Mouse (Mus musculus) midbrain, embryonic 14.5 days (tissue): Measurements from ENCODE around the gene Pxk. TPM values are rescaled to one million over a fixed set of nuclear protein-coding genes. Genes with fewer than 3 reads are reported as not detected.

ENCODE experiments used
- ATAC-seq: fragments of 200-750 bp; cut with Nextera tagmentation; 2 replicates; pipeline ENCODE4 v1.8.0; 2017; ENCODE audit warnings: moderate number of reproducible peaks, moderate library complexity; ENCODE audit not compliant: low FRiP score, low TSS enrichment
- DNase-seq: peaks from one replicate; pipeline ENCODE4 v3.0.0-alpha.2; 2015
- H3K27ac ChIP-seq: fragments of 300-500 bp; sonication (generic); replicated peaks from 2 replicates; pipeline ENCODE4 v1.5.1; 2014; ENCODE audit warnings: mild to moderate bottlenecking, low read depth, low read length, moderate library complexity
- H3K27me3 ChIP-seq: fragments of 300-500 bp; sonication (generic); 2 replicates; pipeline ENCODE4 v1.6.1; 2014; ENCODE audit warnings: low read length, control low read depth, mixed read lengths; ENCODE audit not compliant: control insufficient read depth, insufficient read depth
- H3K36me3 ChIP-seq: fragments of 300-500 bp; sonication (generic); 2 replicates; pipeline ENCODE4 v1.6.1; 2014; ENCODE audit warnings: low read length, control low read depth; ENCODE audit not compliant: control insufficient read depth, insufficient read depth
- H3K4me1 ChIP-seq: fragments of 300-500 bp; sonication (generic); 2 replicates; pipeline ENCODE4 v1.6.1; 2014; ENCODE audit warnings: mild to moderate bottlenecking, antibody characterized with exemption, low read length, control low read depth; ENCODE audit not compliant: control insufficient read depth, insufficient read depth
- H3K4me2 ChIP-seq: fragments of 300-500 bp; sonication (generic); 2 replicates; pipeline ENCODE4 v1.6.1; 2014; ENCODE audit warnings: mild to moderate bottlenecking, low read length, moderate library complexity
- H3K4me3 ChIP-seq: fragments of 300-500 bp; sonication (generic); replicated peaks from 2 replicates; pipeline ENCODE4 v1.5.1; 2014; ENCODE audit warnings: low read depth, low read length
- H3K9ac ChIP-seq: fragments of 300-500 bp; sonication (generic); replicated peaks from 2 replicates; pipeline ENCODE4 v1.6.1; 2014; ENCODE audit warnings: mild to moderate bottlenecking, low read length, moderate library complexity
- H3K9me3 ChIP-seq: fragments of 300-500 bp; sonication (generic); 2 replicates; pipeline ENCODE4 v1.6.1; 2016; ENCODE audit warnings: low read length, control low read depth, mixed read lengths; ENCODE audit not compliant: control insufficient read depth
- WGBS: fragments of 180-500 bp; shearing (Covaris S2); extraction: QIAGEN DNeasy Blood & Tissue Kit; methylation state at CpG from one replicate; pipeline ENCODE4 v1.1.7; 2014; 5-methylcytosine and 5-hydroxymethylcytosine counted together
- polyA plus RNA-seq: library from polyadenylated mRNA; unstranded; fragments of >200 nt; fragmentation: Nextera tagmentation; extraction: Ambion mirVana; gene quantifications from 2 replicates; pipeline ENCODE4 v1.2.1, GENCODE M21; 2014

The Pxk gene
- polyA plus RNA-seq, 1 experiment from 2014 or later = 57.1 TPM

DNA sequence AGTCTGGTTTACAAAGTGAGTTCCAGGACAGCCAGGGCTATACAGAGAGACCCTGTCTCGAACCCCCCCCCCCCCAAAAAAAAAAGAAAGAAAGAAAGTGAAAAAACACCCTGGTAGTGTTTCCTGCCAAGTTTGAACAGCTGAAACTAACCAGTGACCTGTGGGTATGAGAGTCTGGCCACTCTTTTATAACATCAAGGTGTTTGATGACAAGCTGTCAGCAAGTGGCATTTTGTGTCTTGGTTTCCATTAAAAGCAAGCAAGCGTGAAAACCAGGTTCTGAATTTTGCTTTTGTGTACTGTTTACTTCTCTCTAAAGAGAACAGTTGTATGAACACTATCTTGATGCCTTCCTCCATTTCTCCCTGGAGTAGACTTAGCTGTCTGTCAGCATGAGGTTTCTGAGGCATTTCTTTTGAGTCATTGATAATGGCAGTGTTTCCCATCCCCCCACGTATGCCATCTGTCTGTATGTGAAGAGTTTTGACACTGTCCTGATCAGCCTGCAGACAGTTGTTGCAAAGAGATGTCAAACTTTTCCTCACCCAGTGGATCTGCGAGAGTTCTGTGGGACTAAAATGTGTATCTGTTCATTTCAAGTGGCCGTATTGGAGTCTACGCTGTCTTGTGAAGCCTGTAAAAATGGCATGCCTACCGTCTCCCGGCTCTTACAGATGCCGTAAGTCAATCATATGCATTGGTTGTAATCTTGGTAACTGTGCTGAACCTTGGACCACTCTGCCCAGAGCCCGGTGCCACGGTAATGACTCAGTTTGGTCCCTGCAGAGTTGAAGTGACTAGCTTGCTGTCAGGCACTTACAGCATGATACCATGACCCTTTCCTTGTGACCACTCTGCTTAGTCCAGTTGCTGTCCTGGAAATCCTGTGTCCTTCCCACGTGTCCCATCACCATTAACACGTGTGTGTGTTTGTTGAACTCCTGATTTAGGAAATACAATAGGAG is 47.9 kb downstream of the Pxk start:
- 91% methylated on average over 13 of the region's 13 CpGs for WGBS
- no peaks in the 10 kb centered on the region for H3K4me1 ChIP-seq
- no peak overlapping the region for H3K9ac ChIP-seq
- no peaks in the 10 kb centered on the region for H3K9me3 ChIP-seq
- no peaks in the 10 kb centered on the region for H3K27me3 ChIP-seq
- peaks cover 68% of the 10 kb centered on the region for H3K36me3 ChIP-seq
- H3K4me2 ChIP-seq = no peak overlapping the region
- H3K4me3 ChIP-seq = no peak overlapping the region
- DNase-seq (no peak), ATAC-seq (no peak)
- H3K27ac ChIP-seq = no peak overlapping the region

DNA sequence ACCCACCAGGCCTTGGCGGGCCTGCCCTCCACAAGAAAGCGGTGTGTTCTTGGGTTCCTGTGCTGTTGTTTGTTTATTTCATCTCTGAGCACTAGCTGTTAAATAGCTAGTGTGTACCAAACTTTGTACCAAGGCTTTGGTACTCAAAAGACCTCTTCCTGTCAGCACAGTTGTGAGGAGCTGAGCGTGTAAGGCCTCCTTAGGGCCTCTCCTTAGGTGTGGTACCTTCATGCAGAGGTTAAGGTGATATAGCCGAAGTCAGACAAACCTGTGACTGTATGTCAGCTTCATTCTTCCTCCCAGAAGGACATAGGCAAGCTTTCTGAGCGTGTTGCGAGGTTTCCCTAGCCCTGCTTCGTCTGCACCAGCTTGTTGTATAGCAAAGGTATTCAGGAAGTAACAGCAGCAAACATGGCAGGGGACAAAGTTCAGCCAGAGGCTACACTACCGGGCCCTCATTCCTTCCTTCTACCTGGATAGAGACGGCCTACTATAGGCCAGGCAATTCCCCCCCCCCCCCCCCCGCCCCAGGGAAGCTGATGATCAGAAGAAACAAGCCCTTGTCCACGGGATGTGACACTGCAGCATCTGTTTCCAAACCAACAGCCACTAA is 48.7 kb downstream of the Pxk start:
- WGBS = 88% methylated on average over 11 of the region's 11 CpGs

GRCm38 (mm10) chr14:8148842-8149241 is 50.8 kb downstream of the Pxk start:
- H3K9me3 ChIP-seq = no peaks in the 10 kb centered on the region
- no peak overlapping the region for H3K9ac ChIP-seq
- no peak overlapping the region for H3K27ac ChIP-seq
- no peaks in the 10 kb centered on the region for H3K27me3 ChIP-seq
- H3K4me1 ChIP-seq = no peaks in the 10 kb centered on the region
- ATAC-seq (no peak), DNase-seq (no peak)
- no peak overlapping the region for H3K4me2 ChIP-seq
- 86% methylated on average over 8 of the region's 8 CpGs for WGBS
- H3K4me3 ChIP-seq = no peak overlapping the region
- peaks cover 62% of the 10 kb centered on the region for H3K36me3 ChIP-seq

More for the DNA sequence above, 48.7 kb downstream of the Pxk start:
- ATAC-seq (no peak), DNase-seq (no peak)
- H3K4me3 ChIP-seq = no peak overlapping the region
- H3K9me3 ChIP-seq = no peaks in the 10 kb centered on the region
- H3K27ac ChIP-seq = no peak overlapping the region
- peaks cover 68% of the 10 kb centered on the region for H3K36me3 ChIP-seq
- H3K9ac ChIP-seq = no peak overlapping the region
- H3K27me3 ChIP-seq = no peaks in the 10 kb centered on the region
- H3K4me2 ChIP-seq = no peak overlapping the region
- no peaks in the 10 kb centered on the region for H3K4me1 ChIP-seq

DNA sequence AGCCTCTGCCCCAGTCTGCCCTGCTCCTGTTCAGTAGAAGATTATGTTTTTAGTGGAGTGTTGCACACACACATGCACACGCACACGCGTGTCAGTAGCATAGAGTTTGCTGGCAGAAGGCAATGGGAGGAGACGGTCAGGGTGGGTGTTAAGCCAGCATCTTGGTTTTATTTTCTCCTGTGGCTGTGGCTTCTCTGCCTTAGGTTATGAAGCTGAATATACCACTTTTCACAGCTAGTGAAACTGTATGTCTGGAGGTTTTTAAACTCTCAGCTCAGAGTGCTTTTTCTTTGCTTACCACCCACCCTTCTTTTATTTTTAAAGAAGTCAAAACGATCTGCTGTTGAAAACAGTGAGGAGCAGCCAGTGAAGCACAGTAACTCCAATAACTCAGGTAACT is 53.7 kb downstream of the Pxk start:
- no peak for ATAC-seq

DNA sequence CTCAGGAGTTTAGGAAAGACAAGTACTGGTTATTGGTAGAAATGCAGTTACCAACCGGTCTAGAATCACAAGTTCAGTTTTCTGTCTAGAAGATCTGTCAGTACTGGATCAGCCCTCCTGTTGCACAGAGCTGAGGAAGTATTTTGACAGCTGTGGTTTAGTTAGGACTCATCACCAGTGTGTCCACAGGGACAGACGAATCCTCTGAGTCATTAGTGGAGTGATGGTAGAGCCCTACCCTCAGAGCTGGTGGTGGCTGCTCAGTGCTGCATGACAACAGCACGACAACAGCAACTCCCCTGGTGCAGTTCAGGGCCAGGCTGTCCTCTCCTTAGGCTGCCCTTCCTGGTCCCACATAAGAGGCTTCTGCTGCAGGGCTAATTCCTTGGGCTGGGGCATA is 56.1 kb downstream of the Pxk start:
- no peaks in the 10 kb centered on the region for H3K4me1 ChIP-seq
- WGBS = 83% methylated on average over 3 of the region's 3 CpGs
- DNase-seq (no peak), ATAC-seq (no peak)
- H3K27me3 ChIP-seq = no peaks in the 10 kb centered on the region
- H3K9ac ChIP-seq = no peak overlapping the region
- no peak overlapping the region for H3K4me3 ChIP-seq
- no peak overlapping the region for H3K27ac ChIP-seq
- no peaks in the 10 kb centered on the region for H3K9me3 ChIP-seq
- H3K4me2 ChIP-seq = no peak overlapping the region
- peaks cover 50% of the 10 kb centered on the region for H3K36me3 ChIP-seq

More for the DNA sequence above, 53.7 kb downstream of the Pxk start:
- WGBS = 94% methylated on average over 5 of the region's 5 CpGs
- Histone ChIP-seq H3K27ac (no peak overlapping the region), H3K36me3 (peaks cover 51% of the 10 kb centered on the region), H3K4me3 (no peak overlapping the region), H3K27me3 (no peaks in the 10 kb centered on the region), H3K4me1 (no peaks in the 10 kb centered on the region), H3K4me2 (no peak overlapping the region), H3K9me3 (no peaks in the 10 kb centered on the region), H3K9ac (no peak overlapping the region)
- no peak for DNase-seq

- DNase-seq = peak; percentile 30
- no peak overlapping the region for H3K4me2 ChIP-seq
- H3K4me1 ChIP-seq = no peaks in the 10 kb centered on the region
- no peaks in the 10 kb centered on the region for H3K9me3 ChIP-seq
- ATAC-seq = no peak
- WGBS = 39% methylated on average over 3 of the region's 3 CpGs
- no peak overlapping the region for H3K4me3 ChIP-seq
- H3K36me3 ChIP-seq = peaks cover 59% of the 10 kb centered on the region
- no peak overlapping the region for H3K27ac ChIP-seq
- H3K27me3 ChIP-seq = no peaks in the 10 kb centered on the region
- H3K9ac ChIP-seq = no peak overlapping the region
These were observed 58.9 kb downstream of the Pxk start for GRCm38 (mm10) chr14:8156947-8157346.

DNA sequence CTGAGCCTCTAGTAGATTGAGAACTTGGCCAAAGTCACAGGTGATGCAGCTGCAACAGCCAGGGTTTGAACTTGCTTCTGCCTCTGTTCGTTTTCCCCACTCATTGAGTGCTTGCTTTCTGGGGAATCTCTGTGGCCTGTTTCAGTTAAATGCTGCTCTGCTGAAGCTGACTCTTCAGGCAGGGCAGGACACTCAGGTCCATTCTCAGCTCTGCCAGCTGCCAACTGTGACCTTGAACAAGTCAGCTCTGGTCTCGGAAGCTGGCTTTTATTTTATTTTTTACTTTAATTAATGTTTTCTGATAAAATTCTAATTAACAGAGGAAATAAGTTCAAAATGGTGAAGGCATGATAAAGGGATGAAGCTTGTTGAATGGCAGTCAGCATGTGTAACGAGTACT is 60.7 kb downstream of the Pxk start:
- Histone ChIP-seq H3K4me3 (no peak overlapping the region), H3K4me2 (no peak overlapping the region), H3K4me1 (no peaks in the 10 kb centered on the region), H3K9me3 (no peaks in the 10 kb centered on the region), H3K27me3 (no peaks in the 10 kb centered on the region), H3K36me3 (peaks cover 60% of the 10 kb centered on the region), H3K9ac (no peak overlapping the region), H3K27ac (no peak overlapping the region)
- ATAC-seq (no peak), DNase-seq (no peak)
- 91% methylated on average over 3 of the region's 3 CpGs for WGBS

DNA sequence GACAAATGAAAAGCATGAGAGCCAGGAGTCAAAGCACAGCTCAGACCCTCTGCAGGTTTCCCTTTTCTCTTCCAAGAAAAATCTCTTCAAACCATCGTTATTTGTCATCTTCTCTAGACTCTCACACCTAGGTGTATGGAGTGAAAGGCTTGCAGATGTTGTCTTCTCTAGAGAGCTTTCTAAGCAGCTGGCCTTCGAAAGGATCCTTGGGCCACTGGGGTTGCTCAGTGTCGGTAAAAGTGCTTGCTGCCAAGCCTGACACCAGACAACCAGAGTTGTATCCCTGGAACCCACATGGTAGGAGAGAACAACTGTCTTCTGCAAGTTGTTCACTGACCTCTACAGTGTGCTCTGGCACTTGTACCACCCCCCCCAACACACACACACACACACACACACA is 61.1 kb downstream of the Pxk start:
- Histone ChIP-seq H3K4me1 (no peaks in the 10 kb centered on the region), H3K9me3 (no peaks in the 10 kb centered on the region), H3K27me3 (no peaks in the 10 kb centered on the region), H3K36me3 (peaks cover 64% of the 10 kb centered on the region), H3K4me3 (no peak overlapping the region), H3K27ac (no peak overlapping the region), H3K4me2 (no peak overlapping the region), H3K9ac (no peak overlapping the region)
- WGBS = 86% methylated on average over 3 of the region's 3 CpGs
- ATAC-seq (no peak), DNase-seq (no peak)

GRCm38 (mm10) chr14:8161777-8162176 is 63.8 kb downstream of the Pxk start:
- Histone ChIP-seq H3K27ac (no peak overlapping the region), H3K9me3 (no peaks in the 10 kb centered on the region), H3K4me1 (no peaks in the 10 kb centered on the region), H3K4me3 (no peak overlapping the region), H3K4me2 (no peak overlapping the region), H3K27me3 (no peaks in the 10 kb centered on the region), H3K36me3 (peaks cover 77% of the 10 kb centered on the region), H3K9ac (no peak overlapping the region)
- DNase-seq = no peak
- no peak for ATAC-seq
- 95% methylated on average over 2 of the region's 2 CpGs for WGBS
